Mouse (Mus musculus): ENCODE measurements around the gene Adcy2. TPM values are rescaled to one million over a fixed set of nuclear protein-coding genes. Genes with fewer than 3 reads are reported as not detected.

The Adcy2 gene
- 100 to 1,000 TPM; 116 TPM for total RNA-seq (2021)
- long read RNA-seq, experiment 1, full-length matches to known transcripts = 82 of 109 reads
- long read RNA-seq, experiment 1, partial matches to known transcripts = 9 of 109 reads
- long read RNA-seq, experiment 1, other reads (novel, unspliced or antisense) = 18 of 109 reads
- long read RNA-seq, experiment 2, full-length matches to known transcripts = 144 of 180 reads
- long read RNA-seq, experiment 2, partial matches to known transcripts = 15 of 180 reads
- long read RNA-seq, experiment 2, other reads (novel, unspliced or antisense) = 21 of 180 reads

DNA sequence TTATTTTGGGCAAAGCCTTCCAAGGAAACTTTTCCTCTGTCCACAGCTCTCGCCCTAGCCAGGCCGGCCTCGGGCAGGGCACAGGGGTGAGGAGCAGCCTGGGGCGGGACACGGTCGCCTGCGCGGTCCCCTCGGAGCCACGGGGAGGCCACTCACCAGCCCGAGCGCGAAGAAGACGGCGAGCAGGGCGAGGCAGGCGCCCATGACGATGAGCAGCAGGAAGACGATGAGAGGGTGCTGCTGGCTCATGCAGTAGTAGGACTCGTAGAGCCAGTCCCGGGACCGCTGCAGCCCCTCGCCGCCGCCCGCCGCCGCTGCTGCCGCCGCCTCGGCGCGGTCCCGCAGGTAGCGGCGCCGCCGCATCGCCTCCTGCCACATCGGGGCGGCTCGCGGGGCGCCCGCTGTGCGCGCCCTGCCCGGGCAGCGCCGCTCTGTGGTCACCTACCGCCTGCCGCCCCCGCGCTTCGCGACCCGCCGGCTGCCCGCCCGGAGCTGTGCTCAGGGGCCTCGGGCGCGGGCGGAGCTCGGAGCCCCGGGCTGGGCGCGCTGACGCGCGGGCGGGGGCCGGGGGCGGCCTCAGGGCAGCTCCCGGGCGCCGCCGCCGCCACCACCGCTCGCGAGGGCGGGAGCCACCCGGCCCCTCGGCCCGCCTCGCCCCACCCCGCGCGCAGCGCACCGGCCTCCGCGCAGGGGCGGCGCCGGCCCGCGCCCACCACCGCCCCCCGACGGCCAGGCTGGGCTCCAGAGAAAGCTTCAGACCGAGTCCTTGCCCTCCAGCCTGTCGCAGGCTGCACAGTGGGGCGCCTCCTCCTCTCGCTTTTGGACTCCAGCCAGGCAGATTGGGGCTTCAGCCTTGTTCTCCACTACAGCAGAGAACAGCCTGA is at the start of gene Adcy2:
Gene Adcy2 (minus strand): TSS at position 624 of the 884 bp plus-strand sequence.
- peak within 1 kb of the TSS; percentile 98 for H3K27ac ChIP-seq

GRCm38 (mm10) chr13:69036991-69037597 is 37.8 kb upstream of the Adcy2 start:
- no peak overlapping the region for H3K4me3 ChIP-seq
- peak in 1 of 2 experiments; percentile 23 for DNase-seq (ENCODE audit: low spot score in 2 of 2)
- TF ChIP-seq CTCF (conservative IDR thresholded peaks at IDR 0.05) = no peak
- peak overlapping the region; percentile 81 for H3K27ac ChIP-seq

More for the DNA sequence above, at the start of gene Adcy2:
- peak; percentile 58 to 67 for DNase-seq (ENCODE audit: low spot score in 2 of 2)
- TF ChIP-seq CTCF (conservative IDR thresholded peaks at IDR 0.05) = peak; percentile 39
- peak within 1 kb of the TSS; percentile 92 for H3K4me3 ChIP-seq

GRCm38 (mm10) chr13:69034621-69035020 is 35.3 kb upstream of the Adcy2 start:
- no peak for DNase-seq (ENCODE audit: low spot score in 2 of 2)
- Histone ChIP-seq H3K4me3 (no peak overlapping the region), H3K27ac (0 out of 2 replicates have a peak overlapping the region, but pooled peaks have one; percentile 18)
- no peak for TF ChIP-seq CTCF (conservative IDR thresholded peaks at IDR 0.05)

DNA sequence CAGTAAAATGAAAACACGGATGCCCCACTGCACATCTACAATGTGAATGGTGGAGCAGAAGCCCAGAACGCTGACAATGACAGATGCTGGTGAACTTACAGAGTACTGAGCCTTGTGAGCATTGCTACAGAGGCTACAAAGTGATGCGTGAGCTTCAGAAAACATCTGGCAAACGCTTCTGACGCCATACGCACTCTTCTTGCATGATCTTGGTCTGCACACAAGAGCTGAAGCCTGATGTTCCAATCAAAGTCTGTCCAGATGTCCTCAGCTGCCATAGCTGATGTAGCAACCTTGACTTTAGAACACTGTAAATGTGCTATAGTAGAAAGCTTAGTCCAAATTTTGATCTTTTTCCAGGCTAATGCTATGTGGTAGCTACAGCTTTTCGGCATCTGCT is 34.2 kb upstream of the Adcy2 start:
- no peak for TF ChIP-seq CTCF (conservative IDR thresholded peaks at IDR 0.05)
- H3K27ac ChIP-seq = no peak overlapping the region
- DNase-seq (ENCODE audit: low spot score in 2 of 2) = no peak

DNA sequence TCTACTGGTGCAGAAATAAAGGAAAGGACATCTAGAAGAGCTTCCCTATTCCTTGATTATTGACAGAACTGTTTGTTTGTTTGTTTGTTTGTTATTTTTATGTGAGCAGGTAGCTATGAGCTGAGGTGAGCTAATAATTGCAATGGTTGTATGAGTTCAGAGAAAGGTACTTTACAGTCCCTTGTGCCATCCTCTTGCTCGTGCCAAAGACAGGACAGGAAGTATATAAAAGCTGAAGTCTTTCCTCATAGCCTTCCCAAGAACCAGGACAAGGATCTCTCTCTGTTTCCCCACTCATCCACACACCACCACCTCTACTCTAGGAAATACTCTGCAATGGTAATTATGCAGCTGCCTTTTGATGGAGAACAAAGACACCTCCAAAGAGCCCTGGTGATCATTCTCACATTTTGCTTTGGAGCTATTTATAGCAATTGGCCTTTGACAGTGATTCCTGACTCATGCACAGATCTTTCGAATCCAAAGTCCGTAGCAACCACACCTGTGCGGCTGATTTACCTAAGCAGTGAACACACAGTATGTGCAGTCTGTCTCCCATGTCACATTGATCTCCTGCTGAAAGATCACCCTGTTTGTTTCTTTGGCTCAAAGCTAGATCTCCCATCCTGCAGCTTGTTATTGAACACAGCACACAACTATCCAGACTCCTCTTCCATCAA is 29.9 kb upstream of the Adcy2 start:
- no peak for TF ChIP-seq CTCF (conservative IDR thresholded peaks at IDR 0.05)
- Histone ChIP-seq H3K4me3 (no peak overlapping the region), H3K27ac (no peak overlapping the region)
- no peak for DNase-seq (ENCODE audit: low spot score in 2 of 2)

More for the DNA sequence above, 34.2 kb upstream of the Adcy2 start:
- H3K4me3 ChIP-seq = no peak overlapping the region

- no peak for DNase-seq (ENCODE audit: low spot score in 2 of 2)
- no peak overlapping the region for H3K4me3 ChIP-seq
- no peak overlapping the region for H3K27ac ChIP-seq
- TF ChIP-seq CTCF (conservative IDR thresholded peaks at IDR 0.05) = no peak
Measured at GRCm38 (mm10) chr13:69024964-69025363, 25.6 kb upstream of the Adcy2 start.

GRCm38 (mm10) chr13:69023239-69023638 is 23.9 kb upstream of the Adcy2 start:
- DNase-seq (ENCODE audit: low spot score in 2 of 2) = no peak
- no peak overlapping the region for H3K27ac ChIP-seq
- TF ChIP-seq CTCF (conservative IDR thresholded peaks at IDR 0.05) = no peak
- no peak overlapping the region for H3K4me3 ChIP-seq

- Histone ChIP-seq H3K4me3 (no peak overlapping the region), H3K27ac (no peak overlapping the region)
- TF ChIP-seq CTCF (conservative IDR thresholded peaks at IDR 0.05) = no peak
- no peak for DNase-seq (ENCODE audit: low spot score in 2 of 2)
Measured at GRCm38 (mm10) chr13:69020574-69020973, 21.2 kb upstream of the Adcy2 start.

- H3K4me3 ChIP-seq = no peak overlapping the region
- DNase-seq (ENCODE audit: low spot score in 2 of 2) = no peak
- peak overlapping the region; percentile 5; the same call in 1 of the 2 replicates for H3K27ac ChIP-seq
- TF ChIP-seq CTCF (conservative IDR thresholded peaks at IDR 0.05) = no peak
Measured at GRCm38 (mm10) chr13:69006915-69007314, 7.6 kb upstream of the Adcy2 start.

- peak; percentile 31 to 57 for DNase-seq (ENCODE audit: low spot score in 2 of 2)
- H3K4me3 ChIP-seq = no peak overlapping the region
- no peak for TF ChIP-seq CTCF (conservative IDR thresholded peaks at IDR 0.05)
- peak overlapping the region; percentile 43; the same call in 1 of the 2 replicates for H3K27ac ChIP-seq
Measured at GRCm38 (mm10) chr13:69006091-69006490, 6.8 kb upstream of the Adcy2 start.

- TF ChIP-seq CTCF (conservative IDR thresholded peaks at IDR 0.05) = no peak
- Histone ChIP-seq H3K27ac (no peak overlapping the region), H3K4me3 (no peak overlapping the region)
- DNase-seq (ENCODE audit: low spot score in 2 of 2) = no peak
Measured at GRCm38 (mm10) chr13:69004406-69004805, 5.1 kb upstream of the Adcy2 start.

GRCm38 (mm10) chr13:69002631-69003030 is 3.3 kb upstream of the Adcy2 start:
- Histone ChIP-seq H3K27ac (peak overlapping the region; percentile 37), H3K4me3 (no peak overlapping the region)
- no peak for TF ChIP-seq CTCF (conservative IDR thresholded peaks at IDR 0.05)
- DNase-seq (ENCODE audit: low spot score in 2 of 2) = no peak

Measured in layer of hippocampus, adult 2 months (tissue).